ENCODE assay signal across 10 mouse cellular contexts in genomic region chr4:57832318-57832717, GRCm38 (mm10).
A peak's percentile ranks its signal among the peaks of the same experiment; 100 is the strongest.
DNase-seq lines count a peak whose midpoint lies in the region; ATAC-seq lines count a peak whose summit lies in the region.
"Had no signal": no experiment of that assay in that cellular context is flagged by ENCODE, and none has a peak within 500 bp of the region (broad histone marks: within the 10 kb centered on the region; RNA-seq: fewer than 3 reads in every experiment).

No protein-coding gene starts in this region.

- no peaks in the 10 kb centered on the region for H3K27me3 ChIP-seq in kidney, embryonic 15.5 days
- H3K27me3 ChIP-seq: liver, embryonic 13.5 days had no signal

- H3K4me2 ChIP-seq in kidney, embryonic 15.5 days: no peak overlapping the region
- H3K4me2 ChIP-seq: liver, embryonic 13.5 days had no signal

- no peak for DNase-seq in kidney, postnatal 10 days
- DNase-seq in thymus, postnatal 10 days (ENCODE audit: low spot score in 2 of 2): peak; percentile 39 to 41
- no peak for DNase-seq in urinary bladder, adult 2 months (ENCODE audit: low spot score)
- DNase-seq: adrenal gland, postnatal 14 days; cerebellum, postnatal 36 days; liver, embryonic 13.5 days had no signal

- no peak for ATAC-seq in kidney, embryonic 15.5 days (replicated peaks; ENCODE audit: low FRiP score)
- peak; percentile 56 for ATAC-seq in CD4-positive, CD25-positive, alpha-beta regulatory T cell, adult 4 months
- ATAC-seq in hematopoietic stem cell, adult 5-6 weeks (replicated peaks in 1 of 2; ENCODE audit: insufficient read depth in 1 of 2, low FRiP score in 2 of 2, low TSS enrichment in 1 of 2, low read depth in 1 of 2, poor library complexity in 2 of 2, severe bottlenecking in 2 of 2): peak; percentile 39 to 42; a peak in 3 of 4 replicates
- ATAC-seq in cerebellum, adult (ENCODE audit: insufficient number of reproducible peaks, low FRiP score, low TSS enrichment): no peak

- H3K27ac ChIP-seq in kidney, embryonic 15.5 days: 0 out of 2 replicates have a peak overlapping the region, but pooled peaks have one; percentile 45
- H3K27ac ChIP-seq: liver, embryonic 13.5 days had no signal

- H3K36me3 ChIP-seq in kidney, embryonic 15.5 days: no peaks in the 10 kb centered on the region
- H3K36me3 ChIP-seq: liver, embryonic 13.5 days had no signal

- H3K4me1 ChIP-seq in kidney, embryonic 15.5 days: peaks cover 29% of the 10 kb centered on the region

- no peak overlapping the region for H3K4me3 ChIP-seq in kidney, embryonic 15.5 days (replicated peaks)
- H3K4me3 ChIP-seq: liver, embryonic 13.5 days had no signal

- no peak overlapping the region for H3K9ac ChIP-seq in kidney, embryonic 15.5 days
- H3K9ac ChIP-seq: liver, embryonic 13.5 days had no signal

- no peaks in the 10 kb centered on the region for H3K9me3 ChIP-seq in kidney, embryonic 15.5 days (replicated peaks)
- H3K9me3 ChIP-seq: liver, embryonic 13.5 days had no signal

- WGBS in kidney, embryonic 15.5 days: 36% methylated on average over 7 of the region's 7 CpGs

Comparison
In these comparisons a context has a peak if more than half of its experiments do, and no peak if none do; other contexts are left out.
1. ATAC-seq: peak in CD4-positive, CD25-positive, alpha-beta regulatory T cell, adult 4 months (single experiment) and hematopoietic stem cell, adult 5-6 weeks (2 of 2); none in kidney, embryonic 15.5 days (single experiment) and cerebellum, adult (single experiment).
2. DNase-seq: peak in thymus, postnatal 10 days (2 of 2); none in kidney, postnatal 10 days (single experiment) and urinary bladder, adult 2 months (single experiment).